8 mouse cellular contexts compared by ENCODE assay signal in genomic region chr7:97424621-97425245, GRCm38 (mm10). TPM values are rescaled to one million over a fixed set of nuclear protein-coding genes. Genes with fewer than 3 reads are reported as not detected.
DNase-seq lines count a peak whose midpoint lies in the region; ATAC-seq and TF ChIP-seq lines count a peak whose summit lies in the region.

No protein-coding gene starts in this region.

- intact Hi-C loops in gastrocnemius, adult 2 months (cut with DNase I), result loop anchor here (2.0 to 5.0 kb wide), 2 partner anchors 58 to 154 kb away; partner anchors contain the start of genes Aamdc, Ints4 and Rsf1

- H3K4me3 ChIP-seq in gastrocnemius, adult 2 months, result no peak overlapping the region

- TF ChIP-seq CTCF in gastrocnemius, adult 2 months (IDR thresholded peaks at IDR 0.05), result no peak; the same call in none of the 2 replicates

- peak; percentile 69 for DNase-seq in T-cell, adult 2 months (ENCODE audit: low spot score)
- DNase-seq in cerebellum, postnatal 4 days (ENCODE audit: low spot score in 2 of 2), result peak; percentile 98
- peak; percentile 92 for DNase-seq in gastrocnemius, adult 2 months
- peak; percentile 85 for DNase-seq in induced T-regulatory cell, adult 2 months (ENCODE audit: low read depth)
- DNase-seq in left cerebral cortex, adult 8-10 months (ENCODE audit: low spot score in 2 of 2), result peak; percentile 64 to 88
- DNase-seq in right cerebral cortex, adult 2 months (ENCODE audit: low spot score in 2 of 2), result peak; percentile 88 to 90
- peak; percentile 79 for DNase-seq in urinary bladder, postnatal 10 days (ENCODE audit: low spot score)

- no peak overlapping the region for H3K27ac ChIP-seq in gastrocnemius, adult 2 months

- peak; percentile 97 for ATAC-seq in megakaryocyte progenitor cell, adult 5-6 weeks (replicated peaks; ENCODE audit: poor library complexity)

RNA-seq across cellular contexts. Expression of gene Thrsp, which starts 7.2 kb away (rescaled TPM):
- 10 to 100 TPM; 18.0 to 20.7 TPM for total RNA-seq in gastrocnemius, adult 2 months (2021)
- total RNA-seq in left cerebral cortex, adult 8-10 months (2022), result 10 to 100 TPM; 17.6 to 27.1 (median 20.5) TPM
- not detected in 2 replicates for total RNA-seq in megakaryocyte progenitor cell, adult 5-6 weeks (2015)
- total RNA-seq in megakaryocyte progenitor cell, adult 5-6 weeks (2017), result not detected in 2 replicates

RNA-seq across cellular contexts. Expression of gene Ndufc2, which starts 24.9 kb away (rescaled TPM):
- total RNA-seq in gastrocnemius, adult 2 months (2021), result 100 to 1,000 TPM; 254 to 341 TPM
- 100 to 1,000 TPM; 222 to 234 (median 229) TPM for total RNA-seq in left cerebral cortex, adult 8-10 months (2022)
- 173 and 202 TPM in 2 replicates for total RNA-seq in megakaryocyte progenitor cell, adult 5-6 weeks (2015)
- 307 and 320 TPM in 2 replicates for total RNA-seq in megakaryocyte progenitor cell, adult 5-6 weeks (2017)

RNA-seq across cellular contexts. Expression of gene Kctd14, which starts 26.4 kb away (rescaled TPM):
- under 1 TPM in 1 of 2 experiments, not detected in 1; 0.11 TPM for total RNA-seq in gastrocnemius, adult 2 months (2021)
- 1 to 10 TPM; 4.3 to 4.5 (median 4.4) TPM for total RNA-seq in left cerebral cortex, adult 8-10 months (2022)
- total RNA-seq in megakaryocyte progenitor cell, adult 5-6 weeks (2015), result 5.9 and 6.7 TPM in 2 replicates
- 3.3 and 5.1 TPM in 2 replicates for total RNA-seq in megakaryocyte progenitor cell, adult 5-6 weeks (2017)

RNA-seq across cellular contexts. Expression of gene Alg8, which starts 53.3 kb away (rescaled TPM):
- 1 to 10 TPM; 3.1 to 4.7 TPM for total RNA-seq in gastrocnemius, adult 2 months (2021)
- total RNA-seq in left cerebral cortex, adult 8-10 months (2022), result 10 to 100 TPM in 2 of 4 experiments, 1 to 10 TPM in 2; 7.9 to 13.3 (median 11.2) TPM
- 59.2 and 74.4 TPM in 2 replicates for total RNA-seq in megakaryocyte progenitor cell, adult 5-6 weeks (2015)
- 35.1 and 40.5 TPM in 2 replicates for total RNA-seq in megakaryocyte progenitor cell, adult 5-6 weeks (2017)

RNA-seq across cellular contexts. Expression of gene Ints4, which starts 56.0 kb away (rescaled TPM):
- 10 to 100 TPM; 26.6 to 29.7 TPM for total RNA-seq in gastrocnemius, adult 2 months (2021)
- total RNA-seq in left cerebral cortex, adult 8-10 months (2022), result 10 to 100 TPM; 26.8 to 41.5 (median 33.1) TPM
- 80.7 and 124 TPM in 2 replicates for total RNA-seq in megakaryocyte progenitor cell, adult 5-6 weeks (2015)
- 44.6 and 62.6 TPM in 2 replicates for total RNA-seq in megakaryocyte progenitor cell, adult 5-6 weeks (2017)

Comparison
In these comparisons a context has a peak if more than half of its experiments do, and no peak if none do; other contexts are left out.
1. RNA of gene Thrsp, which starts 7.2 kb away (total RNA-seq): 18.0 to 20.7 TPM in gastrocnemius, adult 2 months and 17.6 to 27.1 TPM in left cerebral cortex, adult 8-10 months; not detected in megakaryocyte progenitor cell, adult 5-6 weeks; every median in the first group is over 10 times any median in the second.
2. Peak in every context shown above with its lines, with median percentiles within 50 percentile points of each other: DNase-seq.